Mouse (Mus musculus): Measurements from ENCODE around the gene Vmn2r63.

GRCm38 (mm10) chr7:42965246-42965645 is 31.6 kb upstream of the Vmn2r63 start:
- TF ChIP-seq POLR2A (IDR thresholded peaks at IDR 0.05; ENCODE audit: borderline replicate concordance, extremely low read depth, insufficient read depth, insufficient read length, poor library complexity, severe bottlenecking) (no peak), CTCF (IDR thresholded peaks at IDR 0.05; ENCODE audit: borderline replicate concordance, extremely low read depth, insufficient read depth, insufficient read length) (no peak)
